Mouse (Mus musculus) testis, adult 2 months (tissue): Measurements from ENCODE around the gene Olfr666. TPM values are rescaled to one million over a fixed set of nuclear protein-coding genes. Genes with fewer than 3 reads are reported as not detected.
"Not testable (repeated sequence)": the region's sequence is repeated elsewhere in the genome, so short reads cannot be mapped to it uniquely, and the experiment has no call there.

ENCODE experiments used
- H3K27ac ChIP-seq: fragments of 200-500 bp; 2 replicates; pipeline ENCODE4 v1.5.1; 2012; ENCODE audit warnings: low read depth, low read length; ENCODE audit not compliant: control insufficient read depth, insufficient read depth
- H3K27me3 ChIP-seq: fragments of 200-500 bp; 2 replicates; pipeline ENCODE4 v1.6.1; 2012; ENCODE audit warnings: mild to moderate bottlenecking, low read length, moderate library complexity; ENCODE audit not compliant: control insufficient read depth, insufficient read depth
- H3K36me3 ChIP-seq: fragments of 200-500 bp; 2 replicates; pipeline ENCODE4 v1.6.1; 2012; ENCODE audit warnings: mild to moderate bottlenecking, low read length; ENCODE audit not compliant: control insufficient read depth, insufficient read depth
- H3K4me1 ChIP-seq: fragments of 200-500 bp; 2 replicates; pipeline ENCODE4 v1.6.1; 2012; ENCODE audit warnings: low read length; ENCODE audit not compliant: control insufficient read depth, insufficient read depth
- H3K4me3 ChIP-seq: fragments of 200-500 bp; 2 replicates; pipeline ENCODE4 v1.5.1; 2012; ENCODE audit warnings: low read depth, mild to moderate bottlenecking, low read length, moderate library complexity, mixed read lengths; ENCODE audit not compliant: control insufficient read depth
- CTCF ChIP-seq: fragments of 200-500 bp; IDR thresholded peaks from 2 replicates; pipeline ENCODE4 v1.5.1; 2012; ENCODE audit warnings: low read depth, mild to moderate bottlenecking, inconsistent platforms, low read length, moderate library complexity; ENCODE audit not compliant: control insufficient read depth, insufficient read depth, insufficient replicate concordance
- POLR2A ChIP-seq: fragments of 200-500 bp; IDR thresholded peaks from 2 replicates; pipeline ENCODE4 v1.6.1; 2012; ENCODE audit warnings: low read depth, mild to moderate bottlenecking, inconsistent platforms, low read length, moderate library complexity; ENCODE audit not compliant: control insufficient read depth
- polyA plus RNA-seq: library from polyadenylated mRNA; depleted of rRNA; stranded (reverse); fragments of >200 nt; gene quantifications from 2 replicates; pipeline ENCODE4 v1.2.3, GENCODE M21; 2012; rRNA removed

Gene Olfr666
- polyA plus RNA-seq, 1 experiment = not detected

DNA sequence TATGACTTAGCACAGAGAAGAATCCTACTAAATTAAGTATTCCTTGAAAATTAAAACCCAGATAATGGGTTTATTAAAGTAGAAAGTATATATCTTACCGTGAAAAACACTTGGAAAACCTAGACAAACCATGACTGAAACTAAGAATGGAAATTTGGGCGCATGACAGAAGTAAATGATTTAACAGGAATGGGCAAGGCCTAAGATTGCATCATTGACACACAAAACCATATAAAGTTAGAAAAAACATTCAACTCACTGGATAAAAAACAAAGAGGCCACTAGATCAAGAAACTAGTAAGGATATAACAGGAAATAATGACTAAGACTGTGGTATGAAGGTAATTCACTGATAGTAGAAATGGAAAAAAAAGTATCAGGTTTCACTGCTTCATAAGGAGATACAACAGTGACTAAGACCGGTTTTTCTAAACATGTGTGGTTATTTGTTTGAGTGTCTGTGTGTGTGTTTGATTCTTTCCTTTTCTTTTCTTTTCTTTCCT, 40.5 kb downstream of the Olfr666 start:
- TF ChIP-seq POLR2A = no peak
- TF ChIP-seq CTCF = no peak
- Histone ChIP-seq H3K27ac (no peak overlapping the region), H3K36me3 (no peaks in the 10 kb centered on the region), H3K4me1 (no peaks in the 10 kb centered on the region), H3K4me3 (no peak overlapping the region), H3K27me3 (no peaks in the 10 kb centered on the region)

DNA sequence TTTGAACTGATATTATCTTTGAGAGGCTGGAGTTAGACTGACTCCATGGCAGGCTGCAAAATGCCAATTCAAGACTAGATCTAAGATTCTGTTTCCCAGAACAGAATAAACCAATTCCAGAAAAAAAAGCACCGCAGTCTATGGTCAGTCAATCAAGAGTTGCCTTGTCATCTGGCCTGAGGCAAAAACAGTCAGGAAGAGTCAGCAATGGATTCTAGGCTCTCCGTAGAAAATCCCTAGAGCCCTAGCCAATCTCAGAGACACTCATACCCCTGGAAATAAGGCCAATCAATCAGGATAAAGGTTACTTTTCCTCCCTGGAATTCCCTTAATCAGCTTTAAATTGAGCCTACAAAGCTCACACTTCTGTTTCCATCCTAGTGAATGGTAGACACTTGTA, 44.2 kb downstream of the Olfr666 start:
- H3K36me3 ChIP-seq, H3K4me1 ChIP-seq, H3K27me3 ChIP-seq, H3K4me3 ChIP-seq, H3K27ac ChIP-seq: not testable (repeated sequence)

DNA sequence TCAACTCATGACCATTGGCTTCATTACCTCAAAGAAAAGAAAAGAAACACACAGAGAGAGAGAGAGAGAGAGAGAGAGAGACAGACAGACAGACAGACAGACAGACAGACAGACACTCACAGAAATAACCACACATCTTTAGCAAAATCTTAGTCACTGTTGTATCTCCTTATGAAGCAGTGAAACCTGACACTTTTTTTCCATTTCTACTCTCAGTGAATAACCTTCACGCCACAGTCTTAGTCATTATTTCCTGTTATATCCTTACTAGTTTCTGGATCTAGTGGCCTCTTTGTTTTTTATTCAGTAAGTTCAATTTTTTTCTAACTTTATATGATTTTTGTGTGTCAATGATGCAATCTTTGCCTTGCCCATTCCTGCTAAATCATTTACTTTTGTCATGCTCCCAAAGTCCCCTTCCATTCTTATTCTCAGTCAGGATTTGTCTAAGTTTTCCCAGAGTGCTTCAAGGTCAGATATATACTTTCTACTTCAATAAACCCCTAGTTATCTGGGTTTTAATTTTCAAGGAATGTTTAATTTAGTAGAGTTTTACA, 51.9 kb downstream of the Olfr666 start:
- Histone ChIP-seq H3K27ac (no peak overlapping the region), H3K36me3 (no peaks in the 10 kb centered on the region), H3K4me3 (no peak overlapping the region), H3K27me3 (no peaks in the 10 kb centered on the region), H3K4me1 (no peaks in the 10 kb centered on the region)
- no peak for TF ChIP-seq POLR2A
- TF ChIP-seq CTCF = no peak

DNA sequence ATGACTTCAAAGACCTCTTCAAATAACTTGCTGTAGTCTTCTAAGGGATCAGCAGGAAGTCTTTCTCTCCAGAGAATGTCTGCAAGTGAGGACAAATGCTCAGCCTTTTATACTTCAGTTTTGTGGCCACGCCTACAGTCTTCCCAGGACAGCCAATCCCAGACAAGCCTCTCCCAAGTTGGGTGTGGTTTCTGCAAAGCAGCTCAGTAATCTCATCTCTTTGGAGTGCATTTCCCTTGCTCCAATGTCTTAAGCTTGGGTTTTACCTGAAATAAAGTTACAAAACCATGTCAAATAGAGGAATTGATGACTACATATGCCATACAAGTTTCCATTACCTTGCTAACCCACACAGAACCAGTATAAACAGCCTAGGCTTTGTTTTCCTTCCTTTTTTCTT, 53.2 kb downstream of the Olfr666 start, which contains the start of gene Usp17lb:
Gene Usp17lb (minus strand): TSS at position 101 of the 400 bp plus-strand sequence.
- TF ChIP-seq POLR2A (no peak), CTCF (no peak)
- H3K4me3 ChIP-seq = no peak within 1 kb of the TSS
- no peaks in the 10 kb centered on the region for H3K36me3 ChIP-seq
- H3K4me1 ChIP-seq = no peaks in the 10 kb centered on the region
- no peaks in the 10 kb centered on the region for H3K27me3 ChIP-seq
- H3K27ac ChIP-seq = no peak within 1 kb of the TSS

Other genes with a start within 250 kb of the Olfr666 start
- not detected in 2 replicates for gene Olfr658, start 248.6 kb downstream of the Olfr666 start, polyA plus RNA-seq
- not detected in 2 replicates for gene Olfr659, start 229.2 kb downstream of the Olfr666 start, polyA plus RNA-seq
- not detected in 2 replicates for gene Olfr661, start 209.5 kb downstream of the Olfr666 start, polyA plus RNA-seq
- not detected in 2 replicates for gene Usp17le, start 118.5 kb downstream of the Olfr666 start, polyA plus RNA-seq
- not detected in 2 replicates for gene Usp17lb, start 53.3 kb downstream of the Olfr666 start, polyA plus RNA-seq
- gene Usp17la, start 38.9 kb downstream of the Olfr666 start, polyA plus RNA-seq = not detected in 2 replicates
- gene Olfr665, start 17.9 kb downstream of the Olfr666 start, polyA plus RNA-seq = not detected in 2 replicates
- gene Olfr667, start 25.5 kb upstream of the Olfr666 start, polyA plus RNA-seq = not detected in 2 replicates
- not detected in 2 replicates for gene Olfr668, start 32.1 kb upstream of the Olfr666 start, polyA plus RNA-seq
- not detected in 2 replicates for gene Olfr669, start 38.3 kb upstream of the Olfr666 start, polyA plus RNA-seq
- gene Olfr670, start 66.7 kb upstream of the Olfr666 start, polyA plus RNA-seq = not detected in 2 replicates
- gene Olfr671, start 83.2 kb upstream of the Olfr666 start, polyA plus RNA-seq = not detected in 2 replicates
- gene Olfr672, start 106.1 kb upstream of the Olfr666 start, polyA plus RNA-seq = not detected in 2 replicates
- not detected in 2 replicates for gene Olfr675, start 132.5 kb upstream of the Olfr666 start, polyA plus RNA-seq
- not detected in 2 replicates for gene Olfr676, start 136.7 kb upstream of the Olfr666 start, polyA plus RNA-seq
- gene Olfr677, start 155.4 kb upstream of the Olfr666 start, polyA plus RNA-seq = not detected in 2 replicates
- not detected in 2 replicates for gene Olfr678, start 168.5 kb upstream of the Olfr666 start, polyA plus RNA-seq
- not detected in 2 replicates for gene Olfr679, start 185.3 kb upstream of the Olfr666 start, polyA plus RNA-seq
- not detected in 2 replicates for gene Olfr680-ps1, start 196.9 kb upstream of the Olfr666 start, polyA plus RNA-seq
- not detected in 2 replicates for gene Olfr681, start 220.9 kb upstream of the Olfr666 start, polyA plus RNA-seq